Mouse (Mus musculus) limb, embryonic 12.5 days (tissue): ENCODE results near the gene Ushbp1. TPM values are rescaled to one million over a fixed set of nuclear protein-coding genes. Genes with fewer than 3 reads are reported as not detected.

Experiments
- ATAC-seq: fragments of 200-750 bp; cut with Nextera tagmentation; 2 replicates; pipeline ENCODE4 v1.8.0; 2017; ENCODE audit warnings: low read depth, moderate TSS enrichment; ENCODE audit not compliant: insufficient number of reproducible peaks, insufficient read depth, low FRiP score, low TSS enrichment
- H3K27ac ChIP-seq: fragments of 300-500 bp; sonication (generic); 2 replicates; pipeline ENCODE4 v1.5.1; 2016; ENCODE audit warnings: mild to moderate bottlenecking, moderate library complexity
- H3K27me3 ChIP-seq: fragments of 300-500 bp; sonication (generic); 2 replicates; pipeline ENCODE4 v1.6.1; 2016; ENCODE audit warnings: mild to moderate bottlenecking, moderate library complexity
- H3K36me3 ChIP-seq: fragments of 300-500 bp; sonication (generic); 2 replicates; pipeline ENCODE4 v1.6.1; 2016; ENCODE audit warnings: mild to moderate bottlenecking, moderate library complexity
- H3K4me1 ChIP-seq: fragments of 300-500 bp; sonication (generic); replicated peaks from 2 replicates; pipeline ENCODE4 v1.6.1; 2016
- H3K4me2 ChIP-seq: fragments of 300-500 bp; sonication (generic); 2 replicates; pipeline ENCODE4 v1.6.1; 2016; ENCODE audit warnings: mild to moderate bottlenecking, moderate library complexity
- H3K4me3 ChIP-seq: fragments of 300-500 bp; sonication (generic); replicated peaks from 2 replicates; pipeline ENCODE4 v1.5.1; 2016; ENCODE audit warnings: mild to moderate bottlenecking
- H3K9ac ChIP-seq: fragments of 300-500 bp; sonication (generic); replicated peaks from 2 replicates; pipeline ENCODE4 v1.6.1; 2016; ENCODE audit warnings: mild to moderate bottlenecking, moderate library complexity
- H3K9me3 ChIP-seq: fragments of 300-500 bp; sonication (generic); 2 replicates; pipeline ENCODE4 v1.6.1; 2016; ENCODE audit warnings: mild to moderate bottlenecking, moderate library complexity
- WGBS: fragments of 180-500 bp; shearing (Covaris S2); methylation state at CpG from one replicate; pipeline ENCODE4 v1.1.7; 2016; 5-methylcytosine and 5-hydroxymethylcytosine counted together
- polyA plus RNA-seq: library from polyadenylated mRNA; unstranded; fragments of >200 nt; fragmentation: Nextera tagmentation; extraction: Ambion mirVana; gene quantifications from 2 replicates; pipeline ENCODE4 v1.2.1, GENCODE M21; 2016

The Ushbp1 gene
- polyA plus RNA-seq, 1 experiment from 2014 or later, result 7.0 TPM

DNA sequence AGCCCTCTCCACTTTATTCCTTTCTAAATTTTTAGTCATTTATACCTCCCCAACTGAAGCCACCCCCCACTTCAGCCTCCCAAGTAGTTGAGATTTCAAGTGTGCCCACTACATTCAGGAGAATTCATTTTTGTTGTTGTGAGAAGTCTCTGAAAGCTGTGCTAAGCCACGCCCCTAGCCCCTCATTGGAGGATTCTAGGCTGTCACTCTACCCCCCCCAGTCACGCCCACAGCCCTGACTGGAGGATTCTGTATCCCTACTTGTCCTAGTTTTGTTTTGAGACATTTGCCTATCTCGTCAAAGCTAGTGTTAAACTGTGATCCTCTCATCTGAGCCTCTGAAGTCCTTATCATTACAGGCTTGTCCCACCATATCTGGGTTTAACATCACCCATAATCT lies 2.7 kb downstream of the Ushbp1 start:
- no peak overlapping the region for H3K4me3 ChIP-seq
- H3K4me2 ChIP-seq, result no peak overlapping the region
- no peaks in the 10 kb centered on the region for H3K27me3 ChIP-seq

DNA sequence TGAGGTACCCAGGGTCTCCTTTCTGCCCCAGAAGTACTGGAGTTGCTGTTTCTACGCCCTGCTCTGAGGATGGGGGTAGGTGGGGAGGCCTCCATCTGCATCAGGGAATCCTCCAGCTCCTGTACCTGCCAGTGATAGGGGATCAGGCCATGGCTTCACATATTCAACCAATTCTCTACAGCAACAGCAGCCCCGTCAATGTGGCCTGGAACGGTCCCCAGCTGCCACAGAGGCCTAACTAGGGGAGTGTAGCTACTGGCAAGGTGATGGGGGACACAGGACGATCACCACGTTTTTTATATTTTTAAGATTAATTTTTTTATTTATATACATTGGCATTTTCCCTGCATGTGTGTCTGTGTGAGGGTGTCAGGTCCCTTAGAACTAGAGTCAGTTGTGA lies 3.2 kb downstream of the Ushbp1 start:
- H3K4me2 ChIP-seq, result no peak overlapping the region
- no peak for ATAC-seq
- H3K36me3 ChIP-seq, result no peaks in the 10 kb centered on the region
- H3K4me3 ChIP-seq, result no peak overlapping the region
- 76% methylated on average over 5 of the region's 5 CpGs for WGBS
- no peaks in the 10 kb centered on the region for H3K9me3 ChIP-seq
- H3K9ac ChIP-seq, result no peak overlapping the region
- H3K27me3 ChIP-seq, result no peaks in the 10 kb centered on the region
- peaks cover 7% of the 10 kb centered on the region for H3K4me1 ChIP-seq
- H3K27ac ChIP-seq, result no peak overlapping the region

More for the DNA sequence above, 2.7 kb downstream of the Ushbp1 start:
- H3K36me3 ChIP-seq, result no peaks in the 10 kb centered on the region; the same call in 1 of the 2 replicates
- H3K4me1 ChIP-seq, result peaks cover 12% of the 10 kb centered on the region
- no peak overlapping the region for H3K9ac ChIP-seq
- no peak for ATAC-seq
- no peaks in the 10 kb centered on the region for H3K9me3 ChIP-seq
- H3K27ac ChIP-seq, result no peak overlapping the region
- 12% methylated on average over 3 of the region's 3 CpGs for WGBS

DNA sequence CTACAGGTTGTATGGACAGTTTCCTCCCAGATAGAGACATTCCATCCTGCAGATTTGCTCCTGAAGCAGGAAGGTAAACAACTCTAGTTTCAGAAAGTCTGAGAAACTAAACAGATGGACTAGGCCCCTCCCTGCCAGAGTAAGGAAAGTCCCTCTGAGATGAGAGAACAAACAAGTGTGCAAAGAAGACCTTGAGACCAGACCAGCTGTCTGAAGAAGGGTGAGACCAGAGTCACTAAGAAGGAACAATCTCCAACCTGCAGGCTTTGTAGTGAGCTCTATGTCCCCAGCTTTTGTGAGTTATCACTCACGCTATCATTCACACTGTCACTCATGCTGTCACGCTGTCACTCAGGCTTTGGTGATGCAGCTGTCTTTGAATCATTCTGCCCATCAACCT lies 3.9 kb downstream of the Ushbp1 start:
- Histone ChIP-seq H3K4me1 (peaks cover 5% of the 10 kb centered on the region), H3K36me3 (no peaks in the 10 kb centered on the region), H3K27me3 (no peaks in the 10 kb centered on the region), H3K9ac (no peak overlapping the region), H3K27ac (no peak overlapping the region), H3K4me2 (no peak overlapping the region), H3K9me3 (no peaks in the 10 kb centered on the region), H3K4me3 (no peak overlapping the region)
- no peak for ATAC-seq
- WGBS, result 82% methylated on average over 2 of the region's 2 CpGs

DNA sequence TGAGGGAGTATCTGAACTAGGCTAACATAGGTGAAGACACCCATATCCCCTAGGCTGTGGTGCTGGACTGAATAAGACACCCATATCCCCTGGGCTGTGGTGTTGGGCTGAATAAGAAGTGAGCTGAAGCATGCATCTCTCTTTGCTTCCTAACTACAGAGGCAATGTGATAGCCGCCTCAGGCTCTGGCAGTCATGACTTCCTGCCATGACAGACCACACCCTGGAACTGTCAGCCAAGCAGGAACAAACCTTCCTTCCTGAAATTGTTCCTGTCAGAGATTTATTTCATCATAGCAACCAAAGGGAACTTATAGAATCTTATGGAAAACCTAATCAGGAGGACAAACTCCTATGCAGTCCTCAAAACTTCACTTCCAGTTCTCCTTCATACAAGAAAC lies 7.3 kb downstream of the Ushbp1 start:
- no peak overlapping the region for H3K27ac ChIP-seq
- H3K4me2 ChIP-seq, result no peak overlapping the region
- H3K9me3 ChIP-seq, result no peaks in the 10 kb centered on the region; the same call in 1 of the 2 replicates
- ATAC-seq, result no peak
- no peaks in the 10 kb centered on the region for H3K36me3 ChIP-seq
- 78% methylated on average over 1 of the region's 1 CpGs for WGBS
- peaks cover 7% of the 10 kb centered on the region for H3K4me1 ChIP-seq
- no peak overlapping the region for H3K9ac ChIP-seq
- H3K27me3 ChIP-seq, result no peaks in the 10 kb centered on the region
- no peak overlapping the region for H3K4me3 ChIP-seq

DNA sequence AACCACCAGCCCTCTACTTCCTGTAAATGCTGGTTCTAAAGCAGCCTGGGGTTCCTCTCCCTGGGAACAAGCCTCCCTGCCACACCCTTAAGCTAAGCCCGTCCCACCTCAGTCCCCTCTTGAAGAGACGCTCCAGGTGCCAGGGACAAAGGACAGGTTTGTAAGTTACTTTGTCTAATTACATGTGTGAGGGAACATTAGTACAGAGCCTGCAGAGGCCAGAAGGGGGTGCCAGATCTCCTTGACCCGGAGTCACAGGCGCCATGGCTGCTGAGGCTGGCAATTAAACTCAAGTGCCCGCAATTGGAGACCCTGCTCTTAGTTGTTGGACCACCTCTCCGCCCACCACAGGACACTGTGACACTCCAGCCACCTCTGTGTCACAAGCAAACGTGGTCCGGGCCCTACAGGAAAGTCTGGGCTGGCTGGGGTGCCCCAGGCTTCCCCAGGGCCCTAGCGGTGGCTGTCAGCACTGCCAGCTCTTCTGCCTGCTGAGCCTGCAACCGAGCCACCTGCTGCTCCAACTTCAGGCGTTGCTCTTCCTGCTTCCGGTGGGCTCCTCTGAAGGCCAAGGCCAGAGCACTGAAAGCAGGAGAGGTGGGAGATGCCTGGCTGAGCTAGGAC lies 10.3 kb downstream of the Ushbp1 start:
- no peak overlapping the region for H3K9ac ChIP-seq
- WGBS, result 73% methylated on average over 12 of the region's 12 CpGs
- ATAC-seq, result no peak
- 0 out of 2 replicates have a peak overlapping the region, but pooled peaks have one; percentile 35 for H3K27ac ChIP-seq
- no peaks in the 10 kb centered on the region; the same call in 1 of the 2 replicates for H3K27me3 ChIP-seq
- H3K9me3 ChIP-seq, result no peaks in the 10 kb centered on the region; the same call in 1 of the 2 replicates
- H3K4me2 ChIP-seq, result no peak overlapping the region
- peaks cover 21% of the 10 kb centered on the region for H3K4me1 ChIP-seq
- no peaks in the 10 kb centered on the region for H3K36me3 ChIP-seq
- no peak overlapping the region for H3K4me3 ChIP-seq

DNA sequence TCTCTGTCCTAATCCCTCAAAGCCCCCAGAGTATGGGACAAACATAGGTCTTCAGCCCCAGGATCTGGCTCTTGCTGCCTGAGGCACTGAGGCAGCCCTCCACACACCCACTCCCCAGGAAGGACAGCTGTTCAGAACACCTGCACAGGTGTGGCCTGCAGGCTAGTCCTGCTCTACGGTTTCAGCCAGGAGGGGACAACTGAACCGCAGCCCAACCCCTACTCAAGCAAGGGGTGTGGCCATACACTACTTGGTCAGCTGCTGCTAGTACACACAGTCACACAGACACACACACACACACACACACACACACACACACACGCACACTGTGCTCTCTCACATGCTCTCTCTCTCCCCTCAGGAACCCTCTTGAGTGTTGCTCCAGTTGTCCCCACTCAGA lies 11.7 kb downstream of the Ushbp1 start:
- ATAC-seq, result no peak
- Histone ChIP-seq H3K9me3 (no peaks in the 10 kb centered on the region; the same call in 1 of the 2 replicates), H3K27me3 (no peaks in the 10 kb centered on the region; the same call in 1 of the 2 replicates), H3K4me2 (no peak overlapping the region), H3K36me3 (0 out of 2 replicates have a peak, but pooled peaks cover under 1% of the 10 kb centered on the region), H3K4me3 (no peak overlapping the region), H3K9ac (0 out of 2 replicates have a peak overlapping the region, but pooled peaks have one; percentile 31), H3K4me1 (peaks cover 36% of the 10 kb centered on the region), H3K27ac (no peak overlapping the region)
- 59% methylated on average over 3 of the region's 3 CpGs for WGBS

DNA sequence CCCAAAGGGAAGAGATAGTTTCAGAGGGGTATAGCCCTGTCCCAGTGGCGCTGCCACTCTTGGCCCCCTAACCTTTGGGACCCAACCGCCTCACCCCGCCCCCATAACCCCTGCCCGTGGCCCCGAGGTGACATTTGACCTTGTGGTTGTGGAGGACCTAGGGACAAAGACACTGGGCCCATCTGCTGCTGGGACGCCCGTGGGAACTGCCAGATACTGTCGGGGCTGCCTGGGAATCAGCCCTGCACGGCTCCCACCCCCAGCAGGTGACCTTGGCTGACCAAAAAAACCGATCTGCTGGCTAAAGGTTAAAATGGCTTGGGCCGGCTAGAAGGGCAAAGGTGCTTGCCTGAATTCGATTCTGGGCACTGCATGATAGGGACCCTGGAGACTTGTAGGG lies 12.2 kb downstream of the Ushbp1 start:
- Histone ChIP-seq H3K36me3 (0 out of 2 replicates have a peak, but pooled peaks cover 5% of the 10 kb centered on the region), H3K9ac (peak overlapping the region; percentile 31; the same call in 1 of the 2 replicates), H3K27me3 (no peaks in the 10 kb centered on the region; the same call in 1 of the 2 replicates), H3K27ac (peak overlapping the region; percentile 93), H3K9me3 (no peaks in the 10 kb centered on the region; the same call in 1 of the 2 replicates), H3K4me3 (no peak overlapping the region), H3K4me1 (peaks cover 38% of the 10 kb centered on the region), H3K4me2 (no peak overlapping the region)
- no peak for ATAC-seq
- WGBS, result 30% methylated on average over 12 of the region's 12 CpGs

DNA sequence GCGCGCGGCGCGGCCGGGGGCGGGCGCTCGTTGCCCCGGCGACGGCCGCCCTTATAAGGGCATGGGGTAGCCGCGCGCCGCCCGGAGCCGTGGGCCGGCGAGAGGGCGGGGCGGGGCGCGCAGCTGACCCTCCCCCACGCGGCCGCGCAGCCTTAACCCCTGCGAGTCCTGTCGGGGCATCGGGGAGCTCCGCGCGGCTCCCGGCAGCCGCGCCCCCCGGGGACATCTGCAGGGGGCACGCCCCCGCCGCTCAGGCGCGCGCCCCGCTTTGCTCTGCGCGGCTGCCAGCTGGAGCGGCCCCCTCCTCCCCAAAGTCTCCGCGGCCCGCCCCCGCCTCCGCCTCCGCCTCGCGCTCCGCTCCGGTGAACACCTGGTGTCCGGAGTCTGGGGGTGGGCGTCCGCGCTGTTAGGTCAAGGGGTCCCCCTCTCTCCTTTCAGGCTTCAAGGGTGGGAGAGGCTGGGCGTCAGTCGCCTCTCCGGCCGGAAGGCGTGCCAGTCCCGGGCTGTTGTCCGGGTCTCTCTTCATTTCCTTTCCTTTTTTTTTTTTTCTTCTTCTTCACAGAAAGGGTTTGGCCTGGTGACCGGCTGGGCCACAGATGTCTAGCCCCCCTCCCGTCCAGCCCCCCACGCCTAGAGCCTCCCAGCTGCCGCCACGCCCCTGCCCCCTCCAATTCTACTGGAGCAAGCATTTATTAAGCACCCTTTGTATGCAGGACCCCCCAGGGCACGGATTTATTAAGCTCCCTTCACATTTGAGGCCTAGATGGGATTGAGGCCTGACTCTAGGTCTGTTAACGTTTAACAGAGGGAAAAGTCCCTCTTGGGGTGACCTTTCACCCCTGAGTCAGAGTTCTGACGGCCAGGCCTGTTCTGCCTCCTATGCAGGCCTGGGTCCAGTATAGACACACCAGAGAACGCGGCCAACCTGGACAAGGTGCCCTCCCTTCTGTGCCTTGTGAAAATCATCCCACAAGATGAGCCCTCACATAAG lies 13.3 kb downstream of the Ushbp1 start:
- H3K9ac ChIP-seq, result peak overlapping the region; percentile 84
- WGBS, result 2% methylated on average over 60 of the region's 80 CpGs
- peaks cover 38% of the 10 kb centered on the region for H3K4me1 ChIP-seq
- H3K27ac ChIP-seq, result peak overlapping the region; percentile 93
- H3K4me2 ChIP-seq, result peak overlapping the region; percentile 98
- H3K9me3 ChIP-seq, result no peaks in the 10 kb centered on the region; the same call in 1 of the 2 replicates
- peak; percentile 81 for ATAC-seq
- H3K27me3 ChIP-seq, result peaks cover 6% of the 10 kb centered on the region; the same call in 1 of the 2 replicates
- peak overlapping the region; percentile 84 for H3K4me3 ChIP-seq
- H3K36me3 ChIP-seq, result peaks cover 16% of the 10 kb centered on the region

DNA sequence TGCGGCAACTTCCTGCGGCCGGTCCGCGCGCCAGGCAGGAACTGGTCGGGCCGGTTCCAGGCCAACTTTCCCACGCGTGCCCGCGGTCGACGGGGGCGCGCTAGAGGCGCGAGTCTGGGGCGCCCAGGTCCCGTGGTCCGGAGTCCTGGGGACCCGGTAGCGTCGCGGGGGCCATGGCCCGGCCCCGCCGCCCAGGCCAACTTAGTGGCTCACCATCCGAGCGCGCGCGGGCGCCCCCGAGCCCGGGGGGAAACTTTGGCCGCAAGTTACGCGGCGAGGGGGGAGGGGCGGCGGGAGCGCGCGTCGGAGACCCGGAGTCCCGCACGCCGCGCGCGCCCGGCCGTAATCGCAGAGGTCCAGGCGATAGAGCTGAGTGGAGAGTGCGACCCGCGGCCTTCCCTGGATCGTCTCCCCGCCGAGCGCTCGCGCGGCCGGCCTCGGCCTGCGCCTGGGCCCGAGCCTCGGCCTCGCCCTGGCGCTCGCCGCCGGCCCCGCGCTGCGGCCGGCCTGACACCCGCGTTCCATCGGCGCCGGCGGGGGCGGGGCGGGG lies 14.1 kb downstream of the Ushbp1 start, which contains the start of gene Nr2f6:
Nr2f6 (minus strand) TSS at position 540 of the 550 bp plus-strand sequence.
- under 1% methylated on average over 78 of the region's 89 CpGs for WGBS
- peak within 1 kb of the TSS; percentile 93 for H3K27ac ChIP-seq
- H3K4me2 ChIP-seq, result peak within 1 kb of the TSS; percentile 98
- peaks cover 18% of the 10 kb centered on the region for H3K36me3 ChIP-seq
- peak within 1 kb of the TSS; percentile 84 for H3K9ac ChIP-seq
- peaks cover 45% of the 10 kb centered on the region for H3K4me1 ChIP-seq
- peak within 1 kb of the TSS; percentile 84 for H3K4me3 ChIP-seq
- no peaks in the 10 kb centered on the region; the same call in 1 of the 2 replicates for H3K9me3 ChIP-seq
- peak; percentile 52 for ATAC-seq
- H3K27me3 ChIP-seq, result peaks cover 11% of the 10 kb centered on the region; the same call in 1 of the 2 replicates

DNA sequence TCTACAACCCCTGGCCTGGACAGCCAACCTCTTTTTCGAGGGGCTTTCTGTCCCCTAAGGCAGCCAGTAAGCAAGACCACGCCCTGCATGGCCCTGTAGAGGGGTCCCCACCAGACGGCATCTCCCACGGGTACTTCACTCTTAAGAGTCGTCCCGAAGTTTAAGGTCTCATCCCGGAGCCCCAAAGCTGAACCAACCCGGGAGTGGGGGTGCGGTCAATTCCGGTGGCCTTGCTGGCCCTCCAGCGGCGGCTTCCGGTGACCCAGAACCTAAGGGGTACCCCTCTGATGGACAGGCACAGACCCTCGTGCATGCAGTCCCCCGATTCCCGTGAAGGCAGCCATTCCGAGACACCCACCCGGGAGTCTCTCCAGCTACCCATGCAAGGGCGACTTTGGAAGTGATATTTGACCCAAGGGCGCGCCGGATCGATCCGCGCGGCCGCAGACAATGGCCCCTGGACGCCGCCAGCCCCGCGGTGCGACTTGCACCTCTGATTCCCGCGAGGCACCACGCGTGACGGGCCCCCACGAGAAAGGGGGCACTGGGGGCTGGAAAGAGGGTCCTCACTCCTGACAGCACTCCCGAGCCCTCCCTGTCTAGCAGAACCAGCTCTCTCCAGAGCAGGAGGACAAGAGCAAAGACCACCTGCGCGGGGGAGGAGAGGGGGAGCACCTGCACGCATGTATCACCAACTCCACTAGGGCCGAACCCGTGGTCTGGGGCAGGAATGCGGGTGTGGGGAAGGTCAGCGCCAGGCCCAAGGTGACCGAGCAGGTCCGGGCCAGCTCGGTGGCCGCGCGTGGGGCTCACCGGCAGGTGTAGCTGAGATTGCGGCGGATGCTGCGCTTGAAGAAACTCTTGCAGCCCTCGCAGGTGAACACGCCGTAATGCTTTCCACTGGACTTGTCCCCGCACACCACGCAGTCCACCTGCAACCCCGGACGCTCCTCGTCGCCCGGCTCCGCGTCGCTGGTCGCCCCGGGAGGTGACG lies 15.1 kb downstream of the Ushbp1 start:
- no peak for ATAC-seq
- Histone ChIP-seq H3K27ac (peak overlapping the region; percentile 91; the same call in 1 of the 2 replicates), H3K4me3 (peak overlapping the region; percentile 84)

More for the DNA sequence above, 15.1 kb downstream of the Ushbp1 start:
- 2% methylated on average over 72 of the region's 72 CpGs for WGBS
- H3K4me2 ChIP-seq, result peak overlapping the region; percentile 98
- peaks cover 18% of the 10 kb centered on the region for H3K36me3 ChIP-seq
- H3K9ac ChIP-seq, result peak overlapping the region; percentile 84
- no peaks in the 10 kb centered on the region; the same call in 1 of the 2 replicates for H3K9me3 ChIP-seq
- peaks cover 11% of the 10 kb centered on the region; the same call in 1 of the 2 replicates for H3K27me3 ChIP-seq
- H3K4me1 ChIP-seq, result peaks cover 55% of the 10 kb centered on the region
